Mouse (Mus musculus): Measurements from ENCODE around the gene Ano6. TPM values are rescaled to one million over a fixed set of nuclear protein-coding genes. Genes with fewer than 3 reads are reported as not detected.

Ano6 gene
- polyA plus RNA-seq, 1 experiment from 2014 or later, result 54.4 TPM

DNA sequence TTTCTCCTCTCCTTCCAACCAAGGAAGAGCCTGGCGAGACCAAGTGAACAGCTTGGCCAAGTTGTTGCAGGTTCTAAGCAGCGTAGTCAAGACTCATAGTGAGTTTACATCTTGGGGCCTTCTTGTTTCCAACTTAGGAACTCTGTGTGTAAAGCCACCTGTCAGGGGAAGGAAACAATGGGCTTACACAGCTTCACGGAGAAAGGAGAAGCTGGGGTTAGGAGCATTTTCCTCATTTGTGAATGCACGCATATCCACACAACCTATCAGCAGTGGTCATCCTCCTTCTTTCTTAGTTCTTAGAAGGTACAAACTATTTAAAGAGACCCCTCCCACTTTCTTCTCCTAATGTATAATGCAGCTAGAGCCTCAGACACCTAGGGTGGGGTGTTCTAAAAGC lies 11.9 kb upstream of the Ano6 start:
- Histone ChIP-seq H3K36me3 (ENCODE audit: insufficient read depth, low read length) (no peaks in the 10 kb centered on the region), H3K4me2 (replicated peaks; ENCODE audit: low read depth, low read length) (no peak overlapping the region), H3K27ac (ENCODE audit: low read length) (no peak overlapping the region), H3K4me3 (ENCODE audit: low read length) (no peak overlapping the region), H3K27me3 (ENCODE audit: insufficient read depth, low read length) (no peaks in the 10 kb centered on the region), H3K9ac (replicated peaks; ENCODE audit: low read length) (no peak overlapping the region), H3K4me1 (ENCODE audit: insufficient read depth, low read length) (no peaks in the 10 kb centered on the region), H3K9me3 (ENCODE audit: low read length) (peaks cover 3% of the 10 kb centered on the region; the same call in 1 of the 2 replicates)
- WGBS, result 88% methylated on average over 4 of the region's 4 CpGs
- no peak for ATAC-seq (ENCODE audit: low FRiP score, low TSS enrichment)

DNA sequence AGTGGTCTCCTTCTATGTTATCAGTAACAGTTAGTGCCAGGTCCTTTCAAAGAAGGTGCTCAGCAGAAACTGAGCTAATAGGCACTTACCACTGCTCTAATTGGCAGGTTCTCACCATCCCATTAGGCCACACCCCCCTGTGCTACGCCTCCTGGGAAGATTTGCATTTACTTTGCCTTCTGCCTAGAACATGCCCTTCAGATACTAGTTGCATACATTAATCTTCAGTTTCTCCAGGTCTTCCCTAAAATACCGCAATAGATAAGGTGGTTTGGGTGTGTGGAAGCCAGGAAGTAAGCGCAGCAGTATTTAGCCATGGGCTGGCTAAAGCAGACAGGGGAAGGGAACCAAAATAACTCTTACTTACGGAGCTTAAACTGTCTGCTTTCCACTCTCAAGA lies 4.0 kb upstream of the Ano6 start:
- ATAC-seq (ENCODE audit: low FRiP score, low TSS enrichment), result no peak
- H3K4me2 ChIP-seq (replicated peaks; ENCODE audit: low read depth, low read length), result no peak overlapping the region
- H3K27ac ChIP-seq (ENCODE audit: low read length), result no peak overlapping the region

GRCm38 (mm10) chr15:95787578-95787977 lies 3.1 kb upstream of the Ano6 start:
- no peak overlapping the region for H3K4me2 ChIP-seq (replicated peaks; ENCODE audit: low read depth, low read length)
- WGBS, result 60% methylated on average over 3 of the region's 3 CpGs

More for the DNA sequence above, 4.0 kb upstream of the Ano6 start:
- Histone ChIP-seq H3K9ac (replicated peaks; ENCODE audit: low read length) (no peak overlapping the region), H3K4me1 (ENCODE audit: insufficient read depth, low read length) (peaks cover 4% of the 10 kb centered on the region), H3K4me3 (ENCODE audit: low read length) (no peak overlapping the region), H3K27me3 (ENCODE audit: insufficient read depth, low read length) (no peaks in the 10 kb centered on the region), H3K9me3 (ENCODE audit: low read length) (peaks cover 6% of the 10 kb centered on the region; the same call in 1 of the 2 replicates), H3K36me3 (ENCODE audit: insufficient read depth, low read length) (no peaks in the 10 kb centered on the region)
- WGBS, result 92% methylated on average over 4 of the region's 4 CpGs

DNA sequence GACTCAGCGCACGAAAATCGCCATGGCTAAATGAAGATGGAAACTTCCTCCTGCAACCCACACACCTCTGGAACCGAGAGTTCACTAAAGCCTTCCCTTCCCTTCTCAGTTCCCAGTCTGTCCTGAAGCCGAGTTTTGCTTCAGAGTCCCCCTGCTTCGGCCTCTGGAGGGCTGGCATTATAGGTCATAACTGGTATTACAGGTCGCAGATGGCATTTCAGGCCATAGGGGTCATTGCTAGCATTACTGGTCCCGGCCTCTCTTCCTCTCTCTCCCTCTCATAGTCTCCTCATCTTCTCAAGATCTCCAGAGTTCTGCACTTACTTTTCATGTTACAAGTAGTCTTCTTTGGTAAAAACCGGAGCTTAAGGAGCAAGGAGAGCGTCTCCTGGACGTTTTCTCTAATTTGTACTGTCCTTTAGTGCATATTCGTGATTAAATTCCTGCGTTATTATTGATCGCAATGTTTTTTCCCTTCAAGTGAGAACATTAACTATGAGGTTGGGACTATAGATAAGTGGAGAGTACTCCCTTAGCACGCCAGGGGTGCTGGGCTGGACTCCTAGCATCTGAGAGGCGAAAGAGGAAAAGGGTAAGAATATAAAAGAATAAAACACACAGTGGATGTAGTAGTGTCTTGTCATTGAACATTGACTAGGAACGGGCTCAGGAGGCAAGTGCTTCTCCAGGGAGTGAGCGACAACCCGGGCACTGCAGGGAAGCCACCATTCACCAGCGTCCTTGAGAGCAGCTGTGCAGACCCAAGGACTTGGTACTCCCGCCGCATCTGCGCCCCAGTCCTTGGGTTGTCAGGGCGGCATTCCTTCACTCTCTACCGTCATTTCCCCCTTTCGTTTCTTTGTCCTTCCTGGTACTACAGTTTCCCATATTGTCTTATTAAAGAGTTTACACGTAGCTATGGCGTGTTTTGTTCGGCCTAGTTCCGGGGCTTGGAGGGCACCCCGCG lies 798 bp upstream of the Ano6 start:
- Histone ChIP-seq H3K36me3 (ENCODE audit: insufficient read depth, low read length) (no peaks in the 10 kb centered on the region), H3K27me3 (ENCODE audit: insufficient read depth, low read length) (no peaks in the 10 kb centered on the region), H3K9ac (replicated peaks; ENCODE audit: low read length) (peak overlapping the region; percentile 94), H3K27ac (ENCODE audit: low read length) (peak overlapping the region; percentile 80), H3K4me3 (ENCODE audit: low read length) (peak overlapping the region; percentile 88), H3K4me1 (ENCODE audit: insufficient read depth, low read length) (peaks cover 36% of the 10 kb centered on the region), H3K4me2 (replicated peaks; ENCODE audit: low read depth, low read length) (peak overlapping the region; percentile 80), H3K9me3 (ENCODE audit: low read length) (peaks cover 6% of the 10 kb centered on the region; the same call in 1 of the 2 replicates)
- ATAC-seq (ENCODE audit: low FRiP score, low TSS enrichment), result peak; percentile 35
- 17% methylated on average over 32 of the region's 32 CpGs for WGBS

More at GRCm38 (mm10) chr15:95787578-95787977, 3.1 kb upstream of the Ano6 start:
- H3K27me3 ChIP-seq (ENCODE audit: insufficient read depth, low read length), result no peaks in the 10 kb centered on the region
- H3K36me3 ChIP-seq (ENCODE audit: insufficient read depth, low read length), result no peaks in the 10 kb centered on the region
- no peak overlapping the region for H3K27ac ChIP-seq (ENCODE audit: low read length)
- peaks cover 14% of the 10 kb centered on the region for H3K4me1 ChIP-seq (ENCODE audit: insufficient read depth, low read length)
- no peak for ATAC-seq (ENCODE audit: low FRiP score, low TSS enrichment)
- no peak overlapping the region for H3K9ac ChIP-seq (replicated peaks; ENCODE audit: low read length)
- H3K4me3 ChIP-seq (ENCODE audit: low read length), result no peak overlapping the region
- peaks cover 6% of the 10 kb centered on the region; the same call in 1 of the 2 replicates for H3K9me3 ChIP-seq (ENCODE audit: low read length)

GRCm38 (mm10) chr15:95791141-95791791 lies 623 bp downstream of the Ano6 start:
- WGBS, result 1% methylated on average over 32 of the region's 32 CpGs
- H3K4me1 ChIP-seq (ENCODE audit: insufficient read depth, low read length), result peaks cover 51% of the 10 kb centered on the region

GRCm38 (mm10) chr15:95791855-95792254 lies 1.2 kb downstream of the Ano6 start:
- H3K4me1 ChIP-seq (ENCODE audit: insufficient read depth, low read length), result peaks cover 51% of the 10 kb centered on the region
- no peak overlapping the region for H3K27ac ChIP-seq (ENCODE audit: low read length)
- H3K36me3 ChIP-seq (ENCODE audit: insufficient read depth, low read length), result no peaks in the 10 kb centered on the region
- peak overlapping the region; percentile 80 for H3K4me2 ChIP-seq (replicated peaks; ENCODE audit: low read depth, low read length)
- peak overlapping the region; percentile 94 for H3K9ac ChIP-seq (replicated peaks; ENCODE audit: low read length)
- H3K4me3 ChIP-seq (ENCODE audit: low read length), result peak overlapping the region; percentile 88
- no peaks in the 10 kb centered on the region for H3K27me3 ChIP-seq (ENCODE audit: insufficient read depth, low read length)
- no peak for ATAC-seq (ENCODE audit: low FRiP score, low TSS enrichment)
- 41% methylated on average over 5 of the region's 5 CpGs for whole genome bisulfite sequencing
- peaks cover 6% of the 10 kb centered on the region; the same call in 1 of the 2 replicates for H3K9me3 ChIP-seq (ENCODE audit: low read length)

More at GRCm38 (mm10) chr15:95791141-95791791, 623 bp downstream of the Ano6 start:
- no peaks in the 10 kb centered on the region for H3K36me3 ChIP-seq (ENCODE audit: insufficient read depth, low read length)
- peak; percentile 17; the same call in 1 of the 2 replicates for ATAC-seq (ENCODE audit: low FRiP score, low TSS enrichment)
- H3K4me2 ChIP-seq (replicated peaks; ENCODE audit: low read depth, low read length), result peak overlapping the region; percentile 80
- H3K4me3 ChIP-seq (ENCODE audit: low read length), result peak overlapping the region; percentile 88
- no peaks in the 10 kb centered on the region for H3K27me3 ChIP-seq (ENCODE audit: insufficient read depth, low read length)
- H3K9me3 ChIP-seq (ENCODE audit: low read length), result peaks cover 6% of the 10 kb centered on the region; the same call in 1 of the 2 replicates
- peak overlapping the region; percentile 94 for H3K9ac ChIP-seq (replicated peaks; ENCODE audit: low read length)
- H3K27ac ChIP-seq (ENCODE audit: low read length), result peak overlapping the region; percentile 80

GRCm38 (mm10) chr15:95792261-95793260 lies 1.9 kb downstream of the Ano6 start:
- no peak overlapping the region for H3K9ac ChIP-seq (replicated peaks; ENCODE audit: low read length)
- H3K27me3 ChIP-seq (ENCODE audit: insufficient read depth, low read length), result no peaks in the 10 kb centered on the region
- 0 out of 2 replicates have a peak, but pooled peaks cover under 1% of the 10 kb centered on the region for H3K9me3 ChIP-seq (ENCODE audit: low read length)
- peak overlapping the region; percentile 88; the same call in 1 of the 2 replicates for H3K4me3 ChIP-seq (ENCODE audit: low read length)
- H3K4me1 ChIP-seq (ENCODE audit: insufficient read depth, low read length), result peaks cover 57% of the 10 kb centered on the region
- 75% methylated on average over 25 of the region's 25 CpGs for WGBS
- ATAC-seq (ENCODE audit: low FRiP score, low TSS enrichment), result no peak
- H3K36me3 ChIP-seq (ENCODE audit: insufficient read depth, low read length), result no peaks in the 10 kb centered on the region
- H3K4me2 ChIP-seq (replicated peaks; ENCODE audit: low read depth, low read length), result peak overlapping the region; percentile 80
- H3K27ac ChIP-seq (ENCODE audit: low read length), result no peak overlapping the region

GRCm38 (mm10) chr15:95793748-95794491 lies 3.3 kb downstream of the Ano6 start:
- H3K4me1 ChIP-seq (ENCODE audit: insufficient read depth, low read length), result peaks cover 63% of the 10 kb centered on the region
- WGBS, result 79% methylated on average over 9 of the region's 9 CpGs
- ATAC-seq (ENCODE audit: low FRiP score, low TSS enrichment), result no peak

More at GRCm38 (mm10) chr15:95793748-95794491, 3.3 kb downstream of the Ano6 start:
- Histone ChIP-seq H3K27ac (ENCODE audit: low read length) (no peak overlapping the region), H3K9me3 (ENCODE audit: low read length) (no peaks in the 10 kb centered on the region), H3K27me3 (ENCODE audit: insufficient read depth, low read length) (no peaks in the 10 kb centered on the region), H3K4me2 (replicated peaks; ENCODE audit: low read depth, low read length) (no peak overlapping the region), H3K36me3 (ENCODE audit: insufficient read depth, low read length) (no peaks in the 10 kb centered on the region; the same call in 1 of the 2 replicates), H3K4me3 (ENCODE audit: low read length) (no peak overlapping the region), H3K9ac (replicated peaks; ENCODE audit: low read length) (0 out of 2 replicates have a peak overlapping the region, but pooled peaks have one; percentile 22)

Data from kidney, embryonic 16.5 days (tissue).